Mouse (Mus musculus) megakaryocyte, embryonic 14.5 days (primary cell): ENCODE results near the gene Svep1.

ENCODE experiments used
- FLI1 ChIP-seq: IDR thresholded peaks from 2 replicates; pipeline ENCODE4 v1.6.1; 2012; ENCODE audit warnings: low read length, inconsistent platforms, mixed read lengths
- GATA1 ChIP-seq: IDR thresholded peaks from 3 replicates; pipeline ENCODE4 v1.6.1; 2012; ENCODE audit warnings: mixed read lengths, low read length, inconsistent platforms, borderline replicate concordance

- TF ChIP-seq GATA1 (no peak), FLI1 (no peak)
Observed at GRCm38 (mm10) chr4:58170430-58170829, 36.2 kb downstream of the Svep1 start.
